13 mouse cellular contexts compared by ENCODE assay signal in genomic region chr13:99356428-99357265, GRCm38 (mm10). TPM values are rescaled to one million over a fixed set of nuclear protein-coding genes. Genes with fewer than 3 reads are reported as not detected.
DNase-seq lines count a peak whose midpoint lies in the region; ATAC-seq and TF ChIP-seq lines count a peak whose summit lies in the region.
"Had no signal": no experiment of that assay in that cellular context is flagged by ENCODE, and none has a peak within 500 bp of the region (broad histone marks: within the 10 kb centered on the region; RNA-seq: fewer than 3 reads in every experiment).

No protein-coding gene starts in this region.

- H3K79me2 ChIP-seq in heart, adult 2 months (replicated peaks; ENCODE audit: control insufficient read depth, insufficient read depth, low read length), result no peaks in the 10 kb centered on the region
- H3K79me2 ChIP-seq in MEL (ENCODE audit: control insufficient read depth, insufficient read depth, low read length, poor library complexity), result no peaks in the 10 kb centered on the region

- no peak overlapping the region for H3K4me2 ChIP-seq in liver, postnatal 0 days (ENCODE audit: low read depth, low read length)
- H3K4me2 ChIP-seq in liver, embryonic 12.5 days, result no peak overlapping the region
- H3K4me2 ChIP-seq in embryonic facial prominence, embryonic 14.5 days (ENCODE audit: low read depth, low read length), result no peak overlapping the region
- H3K4me2 ChIP-seq: heart, embryonic 13.5 days; limb, embryonic 15.5 days had no signal

- no peak overlapping the region for H3K9ac ChIP-seq in heart, adult 2 months (ENCODE audit: low read depth, low read length)
- no peak overlapping the region for H3K9ac ChIP-seq in liver, postnatal 0 days (replicated peaks)
- no peak overlapping the region for H3K9ac ChIP-seq in liver, embryonic 12.5 days
- H3K9ac ChIP-seq in MEL (ENCODE audit: control insufficient read depth, low read depth, low read length, poor library complexity, severe bottlenecking), result no peak overlapping the region
- H3K9ac ChIP-seq in embryonic facial prominence, embryonic 14.5 days (ENCODE audit: low read depth, low read length), result no peak overlapping the region
- H3K9ac ChIP-seq: limb, embryonic 15.5 days had no signal

- 69% methylated on average over 9 of the region's 9 CpGs for WGBS in heart, adult 2 months
- WGBS in liver, postnatal 0 days (ENCODE audit: insufficient replicate concordance), result 68% methylated on average over 9 of the region's 9 CpGs
- WGBS in liver, embryonic 12.5 days (ENCODE audit: insufficient replicate concordance), result 70% methylated on average over 9 of the region's 9 CpGs
- WGBS in embryonic facial prominence, embryonic 14.5 days, result 36% methylated on average over 9 of the region's 9 CpGs

- H3K9me3 ChIP-seq in liver, postnatal 0 days (ENCODE audit: low read length), result no peaks in the 10 kb centered on the region
- no peaks in the 10 kb centered on the region for H3K9me3 ChIP-seq in liver, embryonic 12.5 days (replicated peaks)
- no peaks in the 10 kb centered on the region for H3K9me3 ChIP-seq in MEL (replicated peaks; ENCODE audit: insufficient read depth, low read length)
- no peaks in the 10 kb centered on the region for H3K9me3 ChIP-seq in embryonic facial prominence, embryonic 14.5 days (ENCODE audit: control insufficient read depth, low read length)
- H3K9me3 ChIP-seq: heart, embryonic 13.5 days; limb, embryonic 15.5 days had no signal

- no peak overlapping the region for H3K27ac ChIP-seq in heart, adult 2 months
- no peak overlapping the region for H3K27ac ChIP-seq in liver, postnatal 0 days (ENCODE audit: low read depth)
- H3K27ac ChIP-seq in liver, embryonic 12.5 days, result no peak overlapping the region
- no peak overlapping the region for H3K27ac ChIP-seq in MEL (ENCODE audit: control insufficient read depth, low read depth, low read length)
- H3K27ac ChIP-seq in embryonic facial prominence, embryonic 14.5 days (replicated peaks; ENCODE audit: low read depth, low read length), result no peak overlapping the region
- H3K27ac ChIP-seq: heart, embryonic 13.5 days; limb, embryonic 15.5 days had no signal

- no peaks in the 10 kb centered on the region for H3K27me3 ChIP-seq in heart, adult 2 months (ENCODE audit: control insufficient read depth, insufficient read depth, low read length)
- H3K27me3 ChIP-seq in liver, postnatal 0 days (ENCODE audit: insufficient read depth, low read length), result no peaks in the 10 kb centered on the region
- H3K27me3 ChIP-seq in liver, embryonic 12.5 days (replicated peaks), result no peaks in the 10 kb centered on the region
- no peaks in the 10 kb centered on the region for H3K27me3 ChIP-seq in MEL (ENCODE audit: control insufficient read depth in 1 of 2, insufficient read depth in 2 of 2, low read length in 2 of 2)
- H3K27me3 ChIP-seq in embryonic facial prominence, embryonic 14.5 days (replicated peaks; ENCODE audit: control insufficient read depth, insufficient read depth, low read length), result no peaks in the 10 kb centered on the region
- H3K27me3 ChIP-seq: heart, embryonic 13.5 days; limb, embryonic 15.5 days had no signal

- no peak for TF ChIP-seq EP300 in heart, adult 2 months (IDR thresholded peaks at IDR 0.05; ENCODE audit: insufficient read depth, low read depth, low read length)
- TF ChIP-seq EP300 in liver, postnatal 0 days (IDR thresholded peaks at IDR 0.05; ENCODE audit: low read depth), result no peak
- no peak for TF ChIP-seq EP300 in MEL (IDR thresholded peaks at IDR 0.05; ENCODE audit: low read depth in 1 of 2, low read length in 2 of 2)

- intact Hi-C loops in heart, adult 2 months (cut with DNase I), result loop anchor here (5.0 kb wide), 1 partner anchor 596 kb away; no protein-coding TSS in a partner anchor
- intact Hi-C loops in heart, postnatal 25 days (cut with DNase I), result loop anchor here (10.0 kb wide), 1 partner anchor 658 kb away; the partner anchor contains the start of gene Mccc2

- no peak for DNase-seq in heart, adult 2 months
- no peak for DNase-seq in heart, postnatal 25 days (ENCODE audit: low spot score)
- peak; percentile 21 for DNase-seq in liver, postnatal 0 days
- DNase-seq in MEL (ENCODE audit: low read depth, low spot score), result peak; percentile 14
- peak; percentile 58 for DNase-seq in embryonic facial prominence, embryonic 14.5 days (ENCODE audit: low spot score)
- DNase-seq in adrenal gland, adult (ENCODE audit: inconsistent age in 2 of 2, low spot score in 1 of 2), result no peak
- DNase-seq in thymus, postnatal 0 days (ENCODE audit: low spot score), result no peak
- DNase-seq: adrenal gland, adult 8-10 months; cerebellum, adult 11 months; thymus, postnatal 25 days had no signal

- no peaks in the 10 kb centered on the region for H3K36me3 ChIP-seq in heart, adult 2 months (ENCODE audit: control insufficient read depth, insufficient read depth, low read length)
- peaks cover 3% of the 10 kb centered on the region; the same call in 1 of the 2 replicates for H3K36me3 ChIP-seq in liver, postnatal 0 days (replicated peaks; ENCODE audit: insufficient read depth, low read length)
- H3K36me3 ChIP-seq in liver, embryonic 12.5 days, result peaks cover 57% of the 10 kb centered on the region
- peaks cover 0 to 3% of the 10 kb centered on the region in 2 experiments; a peak in 1 of 4 replicates for H3K36me3 ChIP-seq in MEL (ENCODE audit: control insufficient read depth in 1 of 2, insufficient read depth in 2 of 2, low read length in 2 of 2)
- H3K36me3 ChIP-seq in embryonic facial prominence, embryonic 14.5 days (ENCODE audit: control insufficient read depth, insufficient read depth, low read length), result peaks cover 7% of the 10 kb centered on the region

- TF ChIP-seq CTCF in heart, adult 2 months (IDR thresholded peaks at IDR 0.05), result peak; percentile 43
- TF ChIP-seq CTCF in liver, postnatal 0 days (IDR thresholded peaks at IDR 0.05; ENCODE audit: low read depth), result peak; percentile 21; the same call in 1 of the 2 replicates
- no peak for TF ChIP-seq CTCF in MEL (IDR thresholded peaks at IDR 0.05 in 2 of 3, conservative IDR thresholded peaks at IDR 0.05 in 1 of 3; ENCODE audit: control insufficient read depth in 1 of 3, insufficient read depth in 1 of 3, low read depth in 2 of 3, low read length in 3 of 3, poor library complexity in 1 of 3, severe bottlenecking in 1 of 3)

- no peak for ATAC-seq in liver, postnatal 0 days
- ATAC-seq in liver, embryonic 12.5 days, result no peak
- peak; percentile 14; the same call in 1 of the 2 replicates for ATAC-seq in embryonic facial prominence, embryonic 14.5 days (ENCODE audit: low read depth)

- TF ChIP-seq POLR2A in heart, adult 2 months (IDR thresholded peaks at IDR 0.05; ENCODE audit: insufficient read depth, low read depth, low read length), result no peak
- TF ChIP-seq POLR2A in MEL (IDR thresholded peaks at IDR 0.05; ENCODE audit: control insufficient read depth in 1 of 2, insufficient read depth in 1 of 2, low read depth in 1 of 2, low read length in 2 of 2, poor library complexity in 1 of 2), result no peak

- no peaks in the 10 kb centered on the region for H3K4me1 ChIP-seq in heart, adult 2 months (ENCODE audit: control insufficient read depth, insufficient read depth, low read length)
- peaks cover 5% of the 10 kb centered on the region for H3K4me1 ChIP-seq in liver, postnatal 0 days (ENCODE audit: insufficient read depth)
- peaks cover 21% of the 10 kb centered on the region for H3K4me1 ChIP-seq in liver, embryonic 12.5 days
- H3K4me1 ChIP-seq in MEL (ENCODE audit: control insufficient read depth in 1 of 2, insufficient read depth in 2 of 2, low read length in 2 of 2), result no peaks in the 10 kb centered on the region
- H3K4me1 ChIP-seq in embryonic facial prominence, embryonic 14.5 days (ENCODE audit: control insufficient read depth, insufficient read depth, low read length), result peaks cover 3% of the 10 kb centered on the region; the same call in 1 of the 2 replicates

- no peak for TF ChIP-seq RAD21 in MEL (IDR thresholded peaks at IDR 0.05; ENCODE audit: low read depth, low read length)

- no peak overlapping the region for H3K4me3 ChIP-seq in heart, adult 2 months
- no peak overlapping the region for H3K4me3 ChIP-seq in liver, postnatal 0 days (ENCODE audit: low read depth, low read length)
- no peak overlapping the region for H3K4me3 ChIP-seq in liver, embryonic 12.5 days
- no peak overlapping the region for H3K4me3 ChIP-seq in MEL (ENCODE audit: control insufficient read depth in 1 of 2, insufficient read depth in 1 of 2, low read depth in 2 of 2, low read length in 2 of 2)
- no peak overlapping the region for H3K4me3 ChIP-seq in embryonic facial prominence, embryonic 14.5 days (ENCODE audit: low read depth, low read length)
- H3K4me3 ChIP-seq: heart, embryonic 13.5 days; limb, embryonic 15.5 days had no signal

TF ChIP-seq in MEL, 35 proteins besides CTCF, POLR2A, EP300 and RAD21 (continues in another document):
- TF ChIP-seq NRF1 (IDR thresholded peaks at IDR 0.05; ENCODE audit: insufficient read depth, low read depth, low read length, poor library complexity, severe bottlenecking) (no peak), CHD1 (IDR thresholded peaks at IDR 0.05; ENCODE audit: low read depth, low read length) (no peak), MAZ (IDR thresholded peaks at IDR 0.05; ENCODE audit: low read depth, low read length) (no peak)

RNA-seq across cellular contexts. Expression of gene Mrps27, which starts 12.1 kb away (rescaled TPM):
- total RNA-seq in heart, adult 2 months (2021), result 10 to 100 TPM; 40.8 to 48.0 TPM
- 39.3 and 41.7 TPM in 2 replicates for polyA plus RNA-seq in heart, adult 2 months (2012; rRNA removed)
- 10 to 100 TPM; 49.1 to 49.8 TPM for total RNA-seq in heart, postnatal 25 days (2021)
- polyA plus RNA-seq in liver, postnatal 0 days (2015; fragmentation: Nextera tagmentation; extraction: Ambion mirVana), result 16.6 and 17.3 TPM in 2 replicates
- polyA plus RNA-seq in liver, embryonic 12.5 days (2016; fragmentation: Nextera tagmentation; extraction: Ambion mirVana), result 43.7 and 44.3 TPM in 2 replicates
- 27.9 and 29.5 TPM in 2 replicates for total RNA-seq in MEL (2012; rRNA removed)
- 10 to 100 TPM in 1 of 2 experiments, not detected in 1; 44.1 TPM for polyA plus RNA-seq in MEL (2012; ENCODE audit: insufficient read depth in 1 of 2, insufficient read length in 2 of 2, low read depth in 1 of 2, low replicate concordance in 2 of 2, missing spikeins in 1 of 2)
- 48.1 and 54.7 TPM in 2 replicates for polyA plus RNA-seq in embryonic facial prominence, embryonic 14.5 days (2014; fragmentation: Nextera tagmentation; extraction: Ambion mirVana)
- polyA plus RNA-seq in thymus, postnatal 0 days (2015; fragmentation: Nextera tagmentation; extraction: Ambion mirVana), result 38.0 and 38.5 TPM in 2 replicates

RNA-seq across cellular contexts. Expression of gene Ptcd2, which starts 12.1 kb away (rescaled TPM):
- 10 to 100 TPM; 49.6 to 51.2 TPM for total RNA-seq in heart, adult 2 months (2021)
- polyA plus RNA-seq in heart, adult 2 months (2012; rRNA removed), result 35.0 and 44.9 TPM in 2 replicates
- 10 to 100 TPM; 49.9 to 51.6 TPM for total RNA-seq in heart, postnatal 25 days (2021)
- 23.2 and 23.8 TPM in 2 replicates for polyA plus RNA-seq in liver, postnatal 0 days (2015; fragmentation: Nextera tagmentation; extraction: Ambion mirVana)
- polyA plus RNA-seq in liver, embryonic 12.5 days (2016; fragmentation: Nextera tagmentation; extraction: Ambion mirVana), result 44.6 and 46.8 TPM in 2 replicates
- 42.6 and 42.9 TPM in 2 replicates for total RNA-seq in MEL (2012; rRNA removed)
- polyA plus RNA-seq in MEL (2012; ENCODE audit: insufficient read depth in 1 of 2, insufficient read length in 2 of 2, low read depth in 1 of 2, low replicate concordance in 2 of 2, missing spikeins in 1 of 2), result 10 to 100 TPM in 1 of 2 experiments, not detected in 1; 55.3 TPM
- polyA plus RNA-seq in embryonic facial prominence, embryonic 14.5 days (2014; fragmentation: Nextera tagmentation; extraction: Ambion mirVana), result 44.1 and 45.0 TPM in 2 replicates
- 56.6 and 62.3 TPM in 2 replicates for polyA plus RNA-seq in thymus, postnatal 0 days (2015; fragmentation: Nextera tagmentation; extraction: Ambion mirVana)

Comparison
In these comparisons a context has a peak if more than half of its experiments do, and no peak if none do; other contexts are left out.
1. DNase-seq: peak in liver, postnatal 0 days (single experiment), MEL (single experiment) and embryonic facial prominence, embryonic 14.5 days (single experiment); none in heart, adult 2 months (0 of 2), heart, postnatal 25 days (single experiment), adrenal gland, adult (0 of 2) and thymus, postnatal 0 days (single experiment).
2. CTCF ChIP-seq: peak in heart, adult 2 months (single experiment) and liver, postnatal 0 days (single experiment); none in MEL (0 of 3).